Mouse (Mus musculus) A20 (cell line): Measurements from ENCODE around the gene Hist1h3g.

Experiments
- DNase-seq: peaks from one replicate; pipeline ENCODE4 v3.0.0-alpha.2; 2011; ENCODE audit warnings: low read depth, low spot score

Hist1h3g gene

GRCm38 (mm10) chr13:23535137-23536075 lies at the start of gene Hist1h3g:
TSS of gene Hist1h3g (plus strand) at chr13:23535422.
- DNase-seq: peak; percentile 97

- DNase-seq: peak; percentile 84
These were observed 46.6 kb upstream of the Hist1h3g start, which contains the start of gene Btn2a2 for GRCm38 (mm10) chr13:23488400-23489322. TSS of gene Btn2a2 (minus strand) at chr13:23488857.

DNA sequence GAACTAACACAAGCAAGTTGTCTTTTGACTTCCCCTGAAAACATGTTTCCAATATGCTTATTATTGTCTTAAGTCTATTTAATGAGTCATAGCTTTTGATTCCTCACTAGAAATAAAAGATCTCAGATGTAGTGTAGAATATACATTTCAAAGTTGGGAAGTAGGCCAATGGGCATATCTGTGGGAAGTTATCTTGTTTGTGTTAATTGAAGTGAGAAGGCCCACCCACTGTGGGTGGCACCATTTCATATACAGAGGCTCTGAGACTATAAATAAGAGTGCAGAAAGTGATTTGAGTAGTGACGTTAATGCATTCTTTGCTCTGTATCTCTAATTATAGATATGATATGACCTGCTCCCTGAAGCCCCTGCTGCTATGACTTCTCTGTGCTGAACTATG lies 44.4 kb upstream of the Hist1h3g start:
- DNase-seq: no peak

GRCm38 (mm10) chr13:23491263-23491662 lies 44.0 kb upstream of the Hist1h3g start:
- no peak for DNase-seq

DNA sequence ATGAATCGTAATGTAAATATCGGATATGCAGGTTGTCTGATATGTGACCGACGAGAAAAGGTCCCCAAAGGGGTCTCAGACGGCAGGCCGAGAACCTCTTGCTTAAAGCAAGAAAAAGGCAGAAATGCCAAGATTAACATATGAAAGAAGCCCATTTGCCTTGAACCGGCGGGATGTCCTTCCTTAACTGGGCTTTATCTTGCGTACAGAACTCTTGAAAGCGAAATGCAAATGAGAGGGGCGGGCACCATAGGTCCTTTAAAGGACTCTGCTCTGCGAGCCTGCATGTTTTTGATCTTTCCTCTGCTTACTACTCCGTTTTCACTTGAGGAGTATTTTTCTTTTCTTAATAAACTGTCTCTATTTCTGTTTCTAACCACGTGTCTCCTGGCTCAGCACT lies 43.2 kb upstream of the Hist1h3g start:
- no peak for DNase-seq

- DNase-seq: no peak
These were observed 39.7 kb upstream of the Hist1h3g start for GRCm38 (mm10) chr13:23495526-23495925.

GRCm38 (mm10) chr13:23497656-23498321 lies 37.4 kb upstream of the Hist1h3g start:
- DNase-seq: peak; percentile 65

- peak; percentile 35 for DNase-seq
These were observed 36.6 kb upstream of the Hist1h3g start for GRCm38 (mm10) chr13:23498653-23499052.

DNA sequence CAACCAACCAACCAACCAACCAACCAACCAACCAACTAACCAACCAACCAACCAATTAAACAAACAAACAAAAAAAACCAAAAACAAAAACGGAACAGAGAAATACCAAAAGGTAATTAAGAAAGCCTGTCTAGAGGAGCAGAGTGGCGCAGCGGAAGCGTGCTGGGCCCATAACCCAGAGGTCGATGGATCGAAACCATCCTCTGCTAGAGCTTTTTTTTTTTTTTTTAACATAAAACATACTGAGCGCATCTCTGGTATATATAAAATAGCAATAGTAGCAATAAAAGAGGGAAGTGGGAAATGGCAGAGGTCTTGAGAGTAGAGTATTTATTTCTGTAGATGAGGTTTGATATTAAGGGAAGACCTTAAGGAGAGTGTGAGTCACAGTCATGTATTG lies 35.3 kb upstream of the Hist1h3g start:
- peak; percentile 79 for DNase-seq

- peak; percentile 87 for DNase-seq
These were observed 34.6 kb upstream of the Hist1h3g start for GRCm38 (mm10) chr13:23500424-23501200.

DNA sequence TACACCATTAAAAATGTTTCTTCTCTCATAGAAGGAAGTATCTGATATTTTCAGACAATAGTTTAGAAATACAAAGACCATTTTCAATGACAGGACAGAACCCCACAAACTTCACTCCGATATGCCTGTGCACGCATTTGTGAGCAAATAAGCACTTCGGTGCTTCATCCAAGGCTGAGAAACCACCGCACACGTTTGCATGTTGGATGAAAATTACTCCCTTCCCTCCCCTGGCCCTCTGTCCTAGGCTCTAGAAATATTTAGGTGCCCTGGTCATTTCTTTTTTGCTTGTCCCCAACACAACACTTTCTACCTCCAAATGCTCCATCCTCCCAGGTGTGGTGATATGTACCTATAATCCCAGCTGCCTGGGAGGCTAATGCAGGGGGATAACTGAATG lies 33.7 kb upstream of the Hist1h3g start:
- DNase-seq: peak; percentile 65

DNA sequence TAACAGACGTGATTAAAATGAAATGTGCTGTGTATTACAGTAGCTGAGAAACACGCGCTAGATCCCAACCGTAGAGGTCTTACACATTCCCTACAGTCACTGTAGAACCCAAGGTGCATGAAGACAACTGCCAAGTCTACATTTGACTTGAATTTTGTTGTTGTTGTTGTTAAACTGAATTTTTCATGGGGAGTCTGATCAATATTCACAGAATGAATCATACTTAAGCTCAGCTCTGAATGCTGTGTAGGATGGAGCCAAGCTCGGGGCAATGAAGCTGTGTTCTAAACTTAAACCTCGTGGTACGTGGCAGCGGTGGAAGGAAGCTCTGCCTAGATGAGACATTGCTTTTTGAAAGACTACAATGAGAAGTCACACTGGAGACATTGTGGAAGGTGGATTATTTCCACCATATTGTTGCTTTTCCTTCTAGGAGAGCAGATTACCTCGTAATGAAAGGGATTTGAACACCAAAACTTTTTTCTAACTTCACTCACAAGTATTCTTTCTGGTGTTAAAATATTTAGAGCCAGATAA lies 33.1 kb upstream of the Hist1h3g start:
- DNase-seq: peak; percentile 79

DNA sequence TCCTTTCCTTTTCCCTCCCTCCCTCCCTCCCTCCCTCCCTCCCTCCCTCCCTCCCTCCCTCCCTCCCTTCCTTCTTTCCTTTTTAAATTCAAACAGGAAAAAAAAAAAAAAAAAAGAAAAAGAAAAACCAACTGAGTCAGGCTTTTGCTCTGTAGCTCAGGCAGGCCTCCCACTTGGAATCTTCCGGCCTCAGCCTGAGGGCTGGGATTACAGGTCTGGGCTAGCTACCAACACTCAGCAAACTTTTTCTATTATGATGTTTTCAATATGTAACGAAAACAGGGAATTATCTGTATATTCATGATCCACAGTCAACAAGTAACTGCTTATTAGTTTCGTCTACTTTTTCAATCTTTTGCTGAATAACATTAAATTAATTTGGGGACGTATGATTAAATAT lies 32.3 kb upstream of the Hist1h3g start:
- DNase-seq: no peak

GRCm38 (mm10) chr13:23503797-23504196 lies 31.4 kb upstream of the Hist1h3g start:
- DNase-seq: peak; percentile 85

DNA sequence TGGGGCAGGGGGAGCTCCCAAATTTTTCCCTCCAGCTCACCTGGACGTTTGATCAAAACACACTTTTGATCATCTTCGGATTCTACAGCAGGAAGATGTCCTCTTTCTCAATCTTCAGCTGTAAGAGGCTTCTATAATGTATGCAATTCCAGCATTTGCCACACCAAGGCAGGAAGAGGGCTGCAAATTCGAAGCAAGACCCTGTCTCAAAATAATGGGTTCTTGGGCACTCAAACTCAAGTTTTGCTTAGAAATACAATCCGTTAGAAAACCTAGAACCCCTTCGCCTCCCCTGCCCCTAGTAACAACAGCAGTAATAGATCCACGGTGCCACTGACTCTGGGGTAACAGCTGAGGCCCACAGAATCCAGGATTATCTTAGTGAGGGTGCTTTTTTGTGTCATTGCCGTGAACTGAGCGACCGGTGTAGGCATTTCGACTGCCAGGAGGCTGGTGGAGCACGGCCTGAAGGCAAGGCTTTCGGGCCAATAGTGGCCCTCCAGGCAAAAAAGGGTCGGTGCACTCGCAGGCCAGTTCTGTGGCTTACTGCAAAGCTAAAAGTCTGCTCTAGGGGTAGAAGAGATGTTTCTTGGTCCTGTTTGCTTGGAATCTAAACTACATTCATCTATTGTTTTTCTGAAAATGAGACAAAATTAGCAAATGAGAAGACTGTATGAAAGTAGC lies 29.4 kb upstream of the Hist1h3g start:
- peak; percentile 81 for DNase-seq

GRCm38 (mm10) chr13:23506351-23506750 lies 28.9 kb upstream of the Hist1h3g start:
- DNase-seq: peak; percentile 88

GRCm38 (mm10) chr13:23506819-23507515 lies 28.3 kb upstream of the Hist1h3g start:
- peak; percentile 92 for DNase-seq

DNA sequence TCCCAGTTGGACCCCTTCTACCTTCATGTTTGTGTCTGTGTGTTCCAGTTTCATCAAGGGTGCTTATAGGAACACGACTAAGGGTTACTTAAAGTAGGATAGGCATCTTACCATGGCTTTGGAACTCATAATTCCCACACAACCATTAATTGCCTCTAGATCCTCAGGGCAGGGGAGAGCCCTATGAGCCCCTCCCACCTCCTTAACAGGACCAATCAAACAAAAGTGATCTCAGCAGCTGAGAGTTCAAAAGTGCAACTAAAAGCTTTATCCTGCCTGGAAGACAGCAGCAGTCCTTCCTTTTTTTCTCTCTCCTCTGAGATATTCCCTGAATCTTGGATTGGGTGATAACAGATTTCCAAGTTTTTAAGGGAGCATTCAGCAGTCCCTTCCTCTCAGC lies 25.1 kb upstream of the Hist1h3g start:
- no peak for DNase-seq

- DNase-seq: no peak
These were observed 21.7 kb upstream of the Hist1h3g start for GRCm38 (mm10) chr13:23513517-23513916.
